Mouse (Mus musculus): Measurements from ENCODE around the gene Psmc5.
A peak's percentile ranks its signal among the peaks of the same experiment; 100 is the strongest.

Gene Psmc5

DNA sequence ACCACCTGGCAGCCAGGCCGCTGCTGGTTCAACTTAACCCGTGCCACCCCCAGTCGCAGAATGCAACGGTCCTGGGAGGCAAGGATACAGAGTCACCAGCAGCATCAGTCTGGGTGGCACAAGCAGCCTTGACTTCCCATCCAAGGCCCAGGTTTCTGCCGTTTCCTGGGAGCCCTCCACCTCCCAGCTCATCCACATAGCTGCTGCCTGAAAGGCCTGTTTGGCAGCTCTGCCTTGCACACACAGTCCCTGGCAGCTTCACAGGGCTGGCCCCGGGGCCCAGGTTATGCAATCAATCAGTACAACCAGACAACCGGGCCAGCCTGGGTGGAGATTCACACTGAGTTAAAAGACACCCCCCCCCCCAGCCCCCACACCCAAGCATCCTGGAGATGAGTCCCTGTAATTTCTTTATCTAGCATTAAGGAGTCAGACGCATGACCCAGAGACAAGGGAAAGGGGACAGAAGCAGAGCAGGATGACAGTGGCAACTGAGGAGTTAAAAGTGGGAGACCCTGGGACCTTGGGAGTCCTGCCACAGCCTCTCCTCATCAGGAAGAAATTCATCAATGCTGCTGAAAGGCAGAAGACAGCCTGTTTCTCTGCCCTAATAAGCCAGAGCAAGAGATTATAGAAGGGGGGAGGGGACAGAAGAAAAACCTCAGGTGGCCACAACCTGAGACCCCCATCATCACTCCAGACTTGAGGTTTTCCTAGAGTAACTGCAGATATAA lies 12.5 kb downstream of the Psmc5 start:
- DNase-seq (ENCODE audit: low read depth, low spot score): no peak

GRCm38 (mm10) chr11:106269060-106269431 lies 13.1 kb downstream of the Psmc5 start:
- peak; percentile 48 for DNase-seq (ENCODE audit: low read depth, low spot score)

DNA sequence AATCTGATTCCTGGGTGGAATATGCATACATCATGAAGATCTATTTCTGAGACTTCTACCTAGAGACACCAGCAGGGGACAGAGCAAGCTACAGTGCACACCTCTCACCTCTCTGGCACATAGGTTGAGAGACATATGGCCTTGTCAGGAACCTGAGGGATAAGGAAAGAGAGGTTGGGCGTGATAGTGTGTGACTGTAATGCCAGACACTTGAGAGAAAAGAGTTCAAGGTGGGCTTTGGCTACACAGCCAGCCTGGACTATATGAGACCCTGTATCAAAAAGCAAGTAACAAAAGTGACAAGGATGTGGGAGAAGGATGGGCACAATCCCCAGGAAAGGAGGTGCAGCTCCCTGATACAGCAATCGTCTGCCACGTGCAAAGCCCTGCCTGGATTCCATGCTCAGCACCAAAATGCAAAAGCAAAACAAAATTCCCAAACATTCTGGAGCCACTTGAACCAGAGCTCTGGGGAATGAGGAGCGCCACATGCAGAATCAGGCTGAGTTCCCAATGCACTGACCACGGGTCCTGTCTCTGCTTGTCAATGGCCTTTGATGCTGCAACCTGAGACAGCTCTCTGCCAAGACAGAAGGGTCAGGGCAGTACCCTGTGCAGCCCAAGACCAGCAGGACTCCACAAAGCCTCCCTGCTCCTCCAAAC lies 15.3 kb downstream of the Psmc5 start:
- no peak for DNase-seq (ENCODE audit: low read depth, low spot score)

- no peak for DNase-seq (ENCODE audit: low read depth, low spot score)
Observed at GRCm38 (mm10) chr11:106271794-106272643, 16.1 kb downstream of the Psmc5 start.

DNA sequence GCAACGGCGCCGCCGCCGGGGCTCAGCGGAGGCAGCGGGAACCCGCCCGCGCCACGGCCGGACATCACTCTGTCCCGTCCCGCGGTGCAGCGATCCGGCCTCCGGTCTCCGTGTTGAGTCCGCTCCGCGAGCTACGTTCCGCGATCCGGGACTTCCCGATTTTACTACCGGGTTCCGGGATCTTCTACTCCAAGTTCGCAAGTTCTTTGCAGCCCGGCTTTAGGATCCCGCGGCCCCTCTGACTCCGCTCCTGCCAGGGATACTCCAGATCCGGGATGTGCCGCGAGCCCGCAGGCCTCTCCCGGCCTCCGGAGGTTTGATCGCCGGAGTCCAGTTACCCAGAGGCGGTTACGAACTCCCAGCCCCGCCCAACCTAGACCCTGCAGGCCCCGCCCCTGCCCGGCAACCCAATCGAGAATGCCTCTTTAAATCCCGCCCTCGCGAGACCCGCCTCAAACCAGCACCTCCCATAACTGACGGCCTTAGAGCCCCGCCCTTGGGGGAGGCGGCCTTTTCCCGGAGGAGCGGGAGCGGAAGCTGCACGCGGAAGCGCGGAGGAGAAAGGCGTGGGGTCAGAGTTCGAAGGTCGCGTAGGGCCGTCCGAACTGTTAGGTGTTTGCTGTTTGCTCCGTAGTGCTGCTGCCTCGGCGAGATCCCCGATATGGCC lies 16.8 kb downstream of the Psmc5 start, which contains the start of gene Smarcd2:
Gene Smarcd2 (minus strand): TSS at position 329 of the 667 bp plus-strand sequence.
- peak; percentile 99 for DNase-seq (ENCODE audit: low read depth, low spot score)

DNA sequence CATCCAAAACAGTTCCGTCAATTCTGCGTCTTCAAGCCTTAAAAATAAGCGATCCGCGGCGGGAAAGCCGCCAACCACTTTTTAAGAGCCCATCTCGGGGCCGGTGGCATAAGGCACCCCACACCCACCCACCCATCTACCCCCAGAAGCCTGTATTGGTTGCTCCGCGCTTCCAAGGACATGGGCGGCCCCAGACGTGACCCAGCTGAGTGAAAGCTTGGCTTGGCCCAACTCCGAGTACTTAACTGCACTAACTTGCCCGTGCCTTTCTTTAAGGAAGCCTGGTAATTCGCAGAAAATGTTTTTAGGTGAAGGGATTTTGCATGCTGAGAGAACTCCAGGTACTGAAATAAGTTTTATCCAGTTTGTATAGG lies 17.3 kb downstream of the Psmc5 start:
- DNase-seq (ENCODE audit: low read depth, low spot score): no peak

- DNase-seq (ENCODE audit: low read depth, low spot score): no peak
Observed at GRCm38 (mm10) chr11:106273811-106274210, 17.9 kb downstream of the Psmc5 start.

DNA sequence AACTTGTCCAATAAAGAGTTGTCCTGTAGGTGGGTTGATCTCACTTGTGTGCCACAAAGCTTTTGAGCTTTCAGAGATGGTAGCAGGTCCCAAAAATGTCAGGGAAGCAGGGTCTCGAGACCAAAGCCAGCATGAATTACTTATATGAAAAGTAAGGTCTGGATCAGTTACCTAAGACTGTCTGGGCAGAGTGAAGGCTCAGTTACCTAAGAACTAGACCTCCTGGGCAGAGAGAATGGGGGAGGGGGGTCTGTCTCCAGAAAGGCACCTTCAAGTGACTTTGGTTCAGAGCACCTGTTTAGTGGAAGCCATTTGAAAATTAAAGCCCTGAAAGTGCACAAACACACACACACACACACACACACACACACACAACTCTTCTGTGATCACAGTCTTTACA lies 18.4 kb downstream of the Psmc5 start:
- DNase-seq (ENCODE audit: low read depth, low spot score): no peak

GRCm38 (mm10) chr11:106274971-106275411 lies 19.0 kb downstream of the Psmc5 start:
- DNase-seq (ENCODE audit: low read depth, low spot score): no peak

- peak; percentile 98 for DNase-seq (ENCODE audit: low read depth, low spot score)
Observed at GRCm38 (mm10) chr11:106276454-106276853, 20.5 kb downstream of the Psmc5 start, which contains the start of gene Tcam1. TSS of gene Tcam1 (plus strand) at chr11:106276672.

DNA sequence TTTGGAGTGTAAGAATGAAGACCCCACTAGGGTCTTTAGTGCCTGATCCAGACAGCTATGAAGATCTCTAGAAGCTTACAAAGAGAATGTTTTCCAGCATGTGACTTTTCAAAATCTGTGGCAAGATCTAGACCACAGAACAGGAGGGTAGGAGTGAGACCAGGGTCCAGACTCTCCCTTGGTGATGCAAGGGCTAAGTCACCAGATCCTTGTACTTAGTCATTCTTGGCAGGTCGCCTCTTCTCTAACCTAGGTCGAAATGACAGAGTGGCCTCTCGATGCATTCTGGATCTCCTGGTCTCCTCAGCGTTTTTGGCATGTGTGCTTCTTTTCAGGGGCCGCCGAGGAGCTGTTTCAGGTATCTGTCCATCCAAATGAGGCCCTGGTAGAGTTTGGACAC lies 26.5 kb downstream of the Psmc5 start:
- DNase-seq (ENCODE audit: low read depth, low spot score): no peak

GRCm38 (mm10) chr11:106283371-106283770 lies 27.4 kb downstream of the Psmc5 start:
- no peak for DNase-seq (ENCODE audit: low read depth, low spot score)

- no peak for DNase-seq (ENCODE audit: low read depth, low spot score)
Observed at GRCm38 (mm10) chr11:106284126-106284525, 28.2 kb downstream of the Psmc5 start.

GRCm38 (mm10) chr11:106286206-106286605 lies 30.3 kb downstream of the Psmc5 start:
- no peak for DNase-seq (ENCODE audit: low read depth, low spot score)

- DNase-seq (ENCODE audit: low read depth, low spot score): no peak
Observed at GRCm38 (mm10) chr11:106286987-106287386, 31.0 kb downstream of the Psmc5 start.

DNA sequence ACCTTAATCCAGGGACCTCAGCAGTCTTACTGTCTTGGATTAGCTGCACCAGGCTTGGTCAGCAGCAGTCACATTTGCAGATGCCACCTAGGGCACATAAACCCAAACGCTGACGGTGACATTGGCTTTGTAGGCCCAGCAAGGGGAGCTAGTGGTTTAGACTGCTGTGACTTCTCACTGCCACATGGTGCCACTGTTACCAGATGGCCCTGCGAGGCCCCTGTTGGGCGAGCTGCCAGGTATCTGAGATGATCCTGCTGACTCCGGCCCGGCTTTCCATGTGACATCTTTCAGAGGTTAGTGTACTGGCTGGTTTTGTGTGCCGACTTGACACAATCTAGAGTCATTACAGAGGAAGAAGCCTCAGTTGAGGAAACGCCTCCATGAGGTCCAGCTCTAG lies 33.4 kb downstream of the Psmc5 start:
- peak; percentile 38 for DNase-seq (ENCODE audit: low read depth, low spot score)

GRCm38 (mm10) chr11:106290376-106290775 lies 34.4 kb downstream of the Psmc5 start:
- DNase-seq (ENCODE audit: low read depth, low spot score): no peak

- no peak for DNase-seq (ENCODE audit: low read depth, low spot score)
Observed at GRCm38 (mm10) chr11:106291861-106292260, 35.9 kb downstream of the Psmc5 start.

DNA sequence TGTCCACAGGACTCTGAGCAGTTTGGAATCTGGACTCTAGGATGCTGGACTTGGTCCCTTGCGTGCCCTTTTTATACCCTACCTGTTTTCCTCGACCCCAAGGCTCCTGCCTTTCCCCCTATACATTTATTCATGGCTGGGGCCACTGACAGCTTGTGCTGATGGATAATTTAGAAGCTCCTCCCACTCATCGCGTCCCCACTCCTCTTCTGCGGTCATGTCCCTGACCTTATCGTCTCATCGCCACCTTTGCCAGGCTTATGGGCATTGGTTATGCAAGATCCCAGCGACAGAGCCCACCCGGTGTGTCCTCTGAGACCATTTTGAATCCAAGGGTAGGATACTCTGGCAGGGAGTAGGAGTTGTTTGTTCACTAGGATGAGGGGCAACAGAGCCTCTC lies 45.8 kb downstream of the Psmc5 start, which contains the start of gene Gh:
Gene Gh (minus strand): TSS at position 101 of the 400 bp plus-strand sequence.
- no peak for DNase-seq (ENCODE audit: low read depth, low spot score)

GRCm38 (mm10) chr11:106302634-106303033 lies 46.7 kb downstream of the Psmc5 start:
- peak; percentile 88 for DNase-seq (ENCODE audit: low read depth, low spot score)

- peak; percentile 96 for DNase-seq (ENCODE audit: low read depth, low spot score)
Observed at GRCm38 (mm10) chr11:106305348-106306064, 49.6 kb downstream of the Psmc5 start.

Data from A20 (cell line).